In the genomic region with DNA sequence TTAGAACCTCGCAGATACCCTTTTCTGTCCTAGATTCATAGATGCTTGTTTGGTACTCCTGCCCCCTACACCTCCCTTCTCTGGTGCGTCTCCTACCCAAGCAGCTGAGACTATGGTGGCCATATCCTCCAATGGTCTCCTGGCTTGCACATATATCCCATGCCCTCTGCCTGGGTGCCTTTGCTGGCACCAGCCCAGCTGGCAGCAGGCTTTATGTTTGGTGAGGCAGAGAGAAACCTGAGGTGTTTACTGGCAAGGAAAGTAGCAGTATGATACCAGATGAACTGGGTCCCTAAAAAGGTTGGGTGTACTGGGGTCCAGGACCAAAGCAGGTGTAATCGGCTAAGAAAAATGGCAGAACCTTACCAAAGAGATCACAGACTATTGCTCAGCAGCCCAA, we compare ENCODE assay signal across 32 mouse cellular contexts. TPM values are rescaled to one million over a fixed set of nuclear protein-coding genes. Genes with fewer than 3 reads are reported as not detected.
DNase-seq lines count a peak whose midpoint lies in the region; ATAC-seq lines count a peak whose summit lies in the region.
"Had no signal": no experiment of that assay in that cellular context is flagged by ENCODE, and none has a peak within 500 bp of the region (broad histone marks: within the 10 kb centered on the region; RNA-seq: fewer than 3 reads in every experiment).

No protein-coding gene starts in this region.

- ATAC-seq in megakaryocyte, adult 5-6 weeks (ENCODE audit: poor library complexity, severe bottlenecking), result no peak
- ATAC-seq: CD4-positive, CD25-positive, alpha-beta regulatory T cell, adult 4 months; forebrain, embryonic 13.5 days; lung, postnatal 0 days; midbrain, embryonic 16.5 days had no signal

- no peaks in the 10 kb centered on the region for H3K27me3 ChIP-seq in megakaryocyte, embryonic 14.5 days (replicated peaks)
- H3K27me3 ChIP-seq: forebrain, embryonic 13.5 days; hindbrain, embryonic 13.5 days; limb, embryonic 13.5 days; stomach, embryonic 15.5 days had no signal

- H3K36me3 ChIP-seq in megakaryocyte, embryonic 14.5 days (replicated peaks; ENCODE audit: low read length), result peaks cover 61% of the 10 kb centered on the region

- H3K4me1 ChIP-seq in megakaryocyte, embryonic 14.5 days, result peaks cover 92% of the 10 kb centered on the region

- DNase-seq in heart, postnatal 4 days, result peak; percentile 27
- no peak for DNase-seq in heart, postnatal 10 days
- peak; percentile 43 for DNase-seq in kidney, adult 9 months
- DNase-seq in kidney, postnatal 25 days, result peak; percentile 49 to 80
- no peak for DNase-seq in retina, postnatal 1 day
- DNase-seq: adrenal gland, postnatal 14 days; cerebellum, adult 11 months; cerebellum, adult 9-10 months; cerebellum, postnatal 36 days; lung, adult 18-20 months; lung, postnatal 4 days; right cerebral cortex, postnatal 25 days; thymus, postnatal 14 days had no signal

- peak overlapping the region; percentile 44 for H3K4me3 ChIP-seq in megakaryocyte, embryonic 14.5 days (replicated peaks)
- H3K4me3 ChIP-seq: forebrain, embryonic 13.5 days; hindbrain, embryonic 13.5 days; left cerebral cortex, adult 2 months; limb, embryonic 13.5 days; stomach, embryonic 15.5 days had no signal

- H3K9me3 ChIP-seq in megakaryocyte, embryonic 14.5 days, result no peaks in the 10 kb centered on the region
- H3K9me3 ChIP-seq: forebrain, embryonic 13.5 days; hindbrain, embryonic 13.5 days; limb, embryonic 13.5 days; stomach, embryonic 15.5 days had no signal

- intact Hi-C loops in heart, postnatal 10 days (cut with DNase I), result no loop called here

RNA-seq across cellular contexts. Expression of gene Mcrip1, which starts 3.6 kb away (rescaled TPM):
- total RNA-seq in heart, postnatal 4 days (2021), result 10 to 100 TPM; 76.5 to 82.6 TPM
- 10 to 100 TPM; 70.5 to 72.7 TPM for total RNA-seq in heart, postnatal 10 days (2021)
- polyA plus RNA-seq in megakaryocyte, embryonic 14.5 days (2012; ENCODE audit: insufficient read depth, low replicate concordance), result 227 and 338 TPM in 2 replicates
- 79.7 and 83.0 TPM in 2 replicates for total RNA-seq in megakaryocyte, adult 5-6 weeks (2015)
- total RNA-seq in megakaryocyte, adult 5-6 weeks (2017), result 18.3 and 30.5 TPM in 2 replicates

RNA-seq across cellular contexts. Expression of gene Ppp1r27, which starts 5.0 kb away (rescaled TPM):
- total RNA-seq in heart, postnatal 4 days (2021), result under 1 TPM in 1 of 2 experiments, not detected in 1; 0.83 TPM
- under 1 TPM in 1 of 2 experiments, not detected in 1; 0.60 TPM for total RNA-seq in heart, postnatal 10 days (2021)
- 0.25 TPM in 1 of 2 replicates, not detected in the other for polyA plus RNA-seq in megakaryocyte, embryonic 14.5 days (2012; ENCODE audit: insufficient read depth, low replicate concordance)
- not detected in 2 replicates for total RNA-seq in megakaryocyte, adult 5-6 weeks (2015)
- not detected in 2 replicates for total RNA-seq in megakaryocyte, adult 5-6 weeks (2017)
- total RNA-seq: heart, postnatal 25 days; layer of hippocampus, adult 18-20 months; layer of hippocampus, postnatal 10 days; left cerebral cortex, adult 2 months; left cerebral cortex, postnatal 36 days had no signal
- polyA plus RNA-seq: CD4-positive, CD25-positive, alpha-beta regulatory T cell, adult 4 months; embryonic facial prominence, embryonic 11.5 days; forebrain, embryonic 13.5 days; heart, embryonic 14.5 days; hindbrain, embryonic 13.5 days; liver, embryonic 11.5 days; lung, postnatal 0 days; midbrain, embryonic 16.5 days; neural tube, embryonic 14.5 days; stomach, embryonic 15.5 days; urinary bladder, adult 2 months had no signal

RNA-seq across cellular contexts. Expression of gene Gcgr, which starts 15.5 kb away (rescaled TPM):
- 1 to 10 TPM; 1.7 to 1.8 TPM for total RNA-seq in heart, postnatal 4 days (2021)
- total RNA-seq in heart, postnatal 10 days (2021), result 1 to 10 TPM; 2.4 to 3.1 TPM
- polyA plus RNA-seq in megakaryocyte, embryonic 14.5 days (2012; ENCODE audit: insufficient read depth, low replicate concordance), result not detected in 2 replicates
- total RNA-seq in megakaryocyte, adult 5-6 weeks (2015), result not detected in 2 replicates
- total RNA-seq in megakaryocyte, adult 5-6 weeks (2017), result not detected in 2 replicates
- total RNA-seq: layer of hippocampus, adult 18-20 months; left cerebral cortex, adult 2 months; left cerebral cortex, postnatal 36 days had no signal
- polyA plus RNA-seq: CD4-positive, CD25-positive, alpha-beta regulatory T cell, adult 4 months had no signal

RNA-seq across cellular contexts. Expression of gene P4hb, which starts 27.1 kb away (rescaled TPM):
- 100 to 1,000 TPM; 353 to 365 TPM for total RNA-seq in heart, postnatal 4 days (2021)
- total RNA-seq in heart, postnatal 10 days (2021), result 100 to 1,000 TPM; 306 to 311 TPM
- polyA plus RNA-seq in megakaryocyte, embryonic 14.5 days (2012; ENCODE audit: insufficient read depth, low replicate concordance), result 1,223 and 1,872 TPM in 2 replicates
- 301 and 325 TPM in 2 replicates for total RNA-seq in megakaryocyte, adult 5-6 weeks (2015)
- 587 and 590 TPM in 2 replicates for total RNA-seq in megakaryocyte, adult 5-6 weeks (2017)

RNA-seq across cellular contexts. Expression of gene Arhgdia, which starts 35.5 kb away (rescaled TPM):
- total RNA-seq in heart, postnatal 4 days (2021), result 100 to 1,000 TPM; 296 to 308 TPM
- total RNA-seq in heart, postnatal 10 days (2021), result 100 to 1,000 TPM; 236 to 257 TPM
- 1,582 and 1,923 TPM in 2 replicates for polyA plus RNA-seq in megakaryocyte, embryonic 14.5 days (2012; ENCODE audit: insufficient read depth, low replicate concordance)
- total RNA-seq in megakaryocyte, adult 5-6 weeks (2015), result 506 and 521 TPM in 2 replicates
- 226 and 275 TPM in 2 replicates for total RNA-seq in megakaryocyte, adult 5-6 weeks (2017)

Comparison
In these comparisons a context has a peak if more than half of its experiments do, and no peak if none do; other contexts are left out.
1. DNase-seq: peak in heart, postnatal 4 days (single experiment), kidney, adult 9 months (single experiment) and kidney, postnatal 25 days (2 of 2); none in heart, postnatal 10 days (0 of 2) and retina, postnatal 1 day (single experiment).